Mouse (Mus musculus) CH12.LX (cell line): Measurements from ENCODE around the gene Elovl3. TPM values are rescaled to one million over a fixed set of nuclear protein-coding genes. Genes with fewer than 3 reads are reported as not detected.

ENCODE experiments used
- DNase-seq: peaks from one replicate; pipeline ENCODE4 v3.0.0-alpha.2; 2013; ENCODE audit errors: extremely low read depth
- H3K27ac ChIP-seq: 2 replicates; pipeline ENCODE4 v1.5.1; 2012; ENCODE audit warnings: low read depth, mild to moderate bottlenecking, control low read depth, moderate library complexity; ENCODE audit not compliant: insufficient read depth
- H3K27me3 ChIP-seq: replicated peaks from 2 replicates; pipeline ENCODE3; 2012; ENCODE audit warnings: inconsistent platforms
- H3K36me3 ChIP-seq, 2 experiments: replicated peaks in 1 of 2; 2 replicates each; pipeline versions ENCODE3 to v1.6.1; 2012; ENCODE audit warnings: inconsistent platforms in 1 of 2, low read length in 1 of 2, mild to moderate bottlenecking in 1 of 2, mixed read lengths in 1 of 2, moderate library complexity in 1 of 2; ENCODE audit not compliant: control insufficient read depth in 1 of 2, insufficient read depth in 1 of 2
- H3K4me1 ChIP-seq, 2 experiments: 2 replicates each; pipeline ENCODE4 v1.6.1; 2012; ENCODE audit warnings: inconsistent platforms in 1 of 2, moderate library complexity in 1 of 2; ENCODE audit not compliant: insufficient read depth in 2 of 2, control insufficient read depth in 1 of 2
- H3K4me2 ChIP-seq: 2 replicates; pipeline ENCODE4 v1.6.1; 2012; ENCODE audit warnings: low read depth, mild to moderate bottlenecking, control low read depth; ENCODE audit not compliant: poor library complexity, insufficient read depth, severe bottlenecking
- H3K4me3 ChIP-seq, 3 experiments: fragments of 150-350 bp in 1 of 3; sonication (generic) in 1 of 3; replicated peaks in 1 of 3; 2 replicates each; pipeline versions ENCODE3 to v1.5.1; 2011 to 2012; ENCODE audit warnings: low read depth in 2 of 3, low read length in 2 of 3, mild to moderate bottlenecking in 2 of 3, moderate library complexity in 2 of 3, control low read depth in 1 of 3, improper control_type of control experiment in 1 of 3, inconsistent platforms in 1 of 3, mixed read lengths in 1 of 3; ENCODE audit not compliant: poor library complexity in 1 of 3
- H3K79me2 ChIP-seq: replicated peaks from 2 replicates; pipeline ENCODE4 v1.6.1; 2012; ENCODE audit warnings: mild to moderate bottlenecking, moderate library complexity; ENCODE audit not compliant: control insufficient read depth, poor library complexity, insufficient read depth, severe bottlenecking; ENCODE audit errors: extremely low read depth
- H3K9ac ChIP-seq: 2 replicates; pipeline ENCODE4 v1.6.1; 2012; ENCODE audit warnings: low read depth, mild to moderate bottlenecking, control low read depth, moderate library complexity; ENCODE audit not compliant: insufficient read depth
- H3K9me3 ChIP-seq: replicated peaks from 2 replicates; pipeline ENCODE3; 2012; ENCODE audit warnings: low read length, inconsistent platforms, mixed read lengths
- BHLHE40 ChIP-seq: IDR thresholded peaks from 2 replicates; pipeline ENCODE4 v1.6.1; 2011; ENCODE audit warnings: mild to moderate bottlenecking, low read depth, low read length, improper control_type of control experiment
- CHD2 ChIP-seq: IDR thresholded peaks from 2 replicates; pipeline ENCODE4 v1.6.1; 2011; ENCODE audit warnings: low read length, improper control_type of control experiment
- CTCF ChIP-seq, 2 experiments: IDR thresholded peaks in 1 of 2; conservative IDR thresholded peaks in 1 of 2; 2 replicates each; pipeline ENCODE4 v1.5.1; 2011 to 2012; ENCODE audit warnings: low read depth in 2 of 2, low read length in 2 of 2, improper control_type of control experiment in 1 of 2, inconsistent platforms in 1 of 2, mild to moderate bottlenecking in 1 of 2, moderate library complexity in 1 of 2
- E2F4 ChIP-seq: IDR thresholded peaks from 2 replicates; pipeline ENCODE4 v1.6.1; 2011; ENCODE audit warnings: low read depth, low read length, improper control_type of control experiment; ENCODE audit not compliant: insufficient replicate concordance
- ELF1 ChIP-seq: IDR thresholded peaks from 2 replicates; pipeline ENCODE4 v1.6.1; 2014; ENCODE audit warnings: low read depth, mild to moderate bottlenecking, inconsistent platforms, low read length, improper control_type of control experiment
- EP300 ChIP-seq: IDR thresholded peaks from 2 replicates; pipeline ENCODE4 v1.6.1; 2011; ENCODE audit warnings: low read length, improper control_type of control experiment
- ETS1 ChIP-seq: conservative IDR thresholded peaks from 2 replicates; pipeline ENCODE4 v1.6.1; 2012; ENCODE audit warnings: low read depth, mild to moderate bottlenecking, inconsistent platforms, low read length, improper control_type of control experiment, moderate library complexity
- GABPA ChIP-seq: IDR thresholded peaks from 2 replicates; pipeline ENCODE4 v1.6.1; 2012; ENCODE audit warnings: low read depth, low read length, improper control_type of control experiment, inconsistent platforms; ENCODE audit not compliant: insufficient replicate concordance
- HCFC1 ChIP-seq: IDR thresholded peaks from 2 replicates; pipeline ENCODE4 v1.6.1; 2012; ENCODE audit warnings: low read depth, mild to moderate bottlenecking, inconsistent platforms, low read length, improper control_type of control experiment
- IRF4 ChIP-seq: IDR thresholded peaks from 2 replicates; pipeline ENCODE4 v1.6.1; 2014; ENCODE audit warnings: low read depth, mild to moderate bottlenecking, inconsistent platforms, low read length, improper control_type of control experiment
- JUN ChIP-seq: IDR thresholded peaks from 2 replicates; pipeline ENCODE4 v1.6.1; 2011; ENCODE audit warnings: low read depth, mild to moderate bottlenecking, low read length, improper control_type of control experiment, moderate library complexity; ENCODE audit not compliant: insufficient read depth
- JUND ChIP-seq: conservative IDR thresholded peaks from 2 replicates; pipeline ENCODE4 v1.6.1; 2011; ENCODE audit warnings: low read depth, low read length, improper control_type of control experiment
- KAT2A ChIP-seq: IDR thresholded peaks from 2 replicates; pipeline ENCODE4 v1.6.1; 2012; ENCODE audit warnings: low read length, improper control_type of control experiment, inconsistent platforms; ENCODE audit not compliant: insufficient replicate concordance
- MAFK ChIP-seq: IDR thresholded peaks from 2 replicates; pipeline ENCODE4 v1.6.1; 2011; ENCODE audit warnings: low read length, improper control_type of control experiment; ENCODE audit not compliant: insufficient replicate concordance
- MAX ChIP-seq: IDR thresholded peaks from 2 replicates; pipeline ENCODE4 v1.6.1; 2011; ENCODE audit warnings: low read length, improper control_type of control experiment
- MAZ ChIP-seq: IDR thresholded peaks from 2 replicates; pipeline ENCODE4 v1.6.1; 2012; ENCODE audit warnings: low read depth, mild to moderate bottlenecking, inconsistent platforms, low read length, improper control_type of control experiment, moderate library complexity
- MEF2A ChIP-seq: IDR thresholded peaks from 2 replicates; pipeline ENCODE4 v1.6.1; 2014; ENCODE audit warnings: low read depth, mild to moderate bottlenecking, inconsistent platforms, low read length, improper control_type of control experiment, borderline replicate concordance
- MXI1 ChIP-seq: IDR thresholded peaks from 2 replicates; pipeline ENCODE4 v1.6.1; 2011; ENCODE audit warnings: mild to moderate bottlenecking, low read depth, low read length, improper control_type of control experiment
- MYC ChIP-seq: IDR thresholded peaks from 2 replicates; pipeline ENCODE4 v1.6.1; 2011; ENCODE audit warnings: low read depth, mild to moderate bottlenecking, improper control_type of control experiment, low read length
- NELFE ChIP-seq: IDR thresholded peaks from 2 replicates; pipeline ENCODE4 v1.6.1; 2011; ENCODE audit warnings: low read depth, low read length, improper control_type of control experiment
- NRF1 ChIP-seq: IDR thresholded peaks from 2 replicates; pipeline ENCODE4 v1.6.1; 2014; ENCODE audit warnings: low read depth, mild to moderate bottlenecking, inconsistent platforms, low read length, improper control_type of control experiment, moderate library complexity
- PAX5 ChIP-seq: IDR thresholded peaks from 2 replicates; pipeline ENCODE4 v1.6.1; 2012; ENCODE audit warnings: low read length, inconsistent platforms, mixed read lengths
- POLR2A ChIP-seq: IDR thresholded peaks from 2 replicates; pipeline ENCODE4 v1.6.1; 2011; ENCODE audit warnings: low read depth, mild to moderate bottlenecking, improper control_type of control experiment, low read length
- POLR2AphosphoS2 ChIP-seq: IDR thresholded peaks from 2 replicates; pipeline ENCODE4 v1.6.1; 2011; ENCODE audit warnings: low read depth, low read length, improper control_type of control experiment
- RAD21 ChIP-seq: IDR thresholded peaks from 2 replicates; pipeline ENCODE4 v1.6.1; 2011; ENCODE audit warnings: low read depth, mild to moderate bottlenecking, low read length, improper control_type of control experiment, moderate library complexity
- SIN3A ChIP-seq: IDR thresholded peaks from 2 replicates; pipeline ENCODE4 v1.6.1; 2012; ENCODE audit warnings: low read length, improper control_type of control experiment, inconsistent platforms
- SMC3 ChIP-seq: IDR thresholded peaks from 2 replicates; pipeline ENCODE4 v1.6.1; 2011; ENCODE audit warnings: low read depth, low read length, improper control_type of control experiment
- TBP ChIP-seq: conservative IDR thresholded peaks from 2 replicates; pipeline ENCODE4 v1.6.1; 2011; ENCODE audit warnings: low read depth, low read length, improper control_type of control experiment
- TCF12 ChIP-seq: IDR thresholded peaks from 2 replicates; pipeline ENCODE4 v1.6.1; 2014; ENCODE audit warnings: low read depth, mild to moderate bottlenecking, inconsistent platforms, low read length, improper control_type of control experiment
- UBTF ChIP-seq: IDR thresholded peaks from 2 replicates; pipeline ENCODE4 v1.6.1; 2012; ENCODE audit warnings: low read depth, mild to moderate bottlenecking, inconsistent platforms, low read length, improper control_type of control experiment, moderate library complexity
- USF1 ChIP-seq: IDR thresholded peaks from 2 replicates; pipeline ENCODE4 v1.6.1; 2014; ENCODE audit warnings: low read depth, mild to moderate bottlenecking, inconsistent platforms, low read length, improper control_type of control experiment
- USF2 ChIP-seq: conservative IDR thresholded peaks from 2 replicates; pipeline ENCODE4 v1.6.1; 2011; ENCODE audit warnings: low read depth, low read length, improper control_type of control experiment
- ZC3H11A ChIP-seq: IDR thresholded peaks from 2 replicates; pipeline ENCODE4 v1.6.1; 2012; ENCODE audit warnings: low read depth, mild to moderate bottlenecking, inconsistent platforms, low read length, improper control_type of control experiment
- ZKSCAN1 ChIP-seq: IDR thresholded peaks from 2 replicates; pipeline ENCODE4 v1.6.1; 2012; ENCODE audit warnings: low read depth, inconsistent platforms, low read length, improper control_type of control experiment, borderline replicate concordance
- ZMIZ1 ChIP-seq: IDR thresholded peaks from 2 replicates; pipeline ENCODE4 v1.6.1; 2012; ENCODE audit warnings: low read depth, mild to moderate bottlenecking, inconsistent platforms, low read length, improper control_type of control experiment
- ZNF384 ChIP-seq: IDR thresholded peaks from 2 replicates; pipeline ENCODE4 v1.6.1; 2012; ENCODE audit warnings: low read depth, low read length, improper control_type of control experiment, inconsistent platforms
- dilution Hi-C: fragments of 300-500 bp; cut with MboI; formaldehyde crosslinking; loops from 2 replicates; pipeline ENCODE4 v1.14.3; 2020; ENCODE audit warnings: low sequenced_read_pairs; ENCODE audit not compliant: extremely low pct_unique_long_range_greater_than_20kb, extremely low pct_ligation_motif_present
- in situ Hi-C: fragments of 300-500 bp; cut with MboI; formaldehyde crosslinking; loops from 3 replicates; pipeline ENCODE4 v1.14.3; 2019; ENCODE audit warnings: low sequenced_read_pairs, low pct_ligation_motif_present, low pct_unique_long_range_greater_than_20kb, mixed read lengths
- polyA plus RNA-seq: library from polyadenylated mRNA; unstranded; fragments of >175 nt; gene quantifications from 2 replicates; pipeline ENCODE4 v1.2.1, GENCODE M21; 2012; ENCODE audit warnings: low read depth; ENCODE audit not compliant: insufficient read length
- total RNA-seq, 2 experiments: library from RNA; depleted of rRNA; stranded (reverse); fragments of 300-350 nt in 1 of 2; fragments of >200 nt in 1 of 2; gene quantifications; 2 replicates each; pipeline ENCODE4 v1.2.3; 2012 to 2014

Elovl3 gene
- total and polyA plus RNA-seq, 3 experiments = not detected

GRCm38 (mm10) chr19:46152127-46152803 is 20.6 kb downstream of the Elovl3 start, which contains the start of gene Gbf1:
Gene Gbf1, plus strand, starts transcription at chr19:46152509.
- TF ChIP-seq IRF4 (no peak), NRF1 (peak; percentile 48; the same call in 1 of the 2 replicates), BHLHE40 (no peak), JUN (no peak), PAX5 (no peak), TCF12 (peak; percentile 42; the same call in 1 of the 2 replicates), USF2 (no peak), ELF1 (peak; percentile 67), POLR2AphosphoS2 (no peak), GABPA (no peak), MAZ (no peak), JUND (peak; percentile 54; the same call in 1 of the 2 replicates), CTCF (conservative IDR thresholded peaks at IDR 0.05 in 1 of 2, IDR thresholded peaks at IDR 0.05 in 1 of 2; ENCODE audit: low read depth in 2 of 2, low read length in 2 of 2) (no peak), E2F4 (no peak), ZC3H11A (no peak), SIN3A (peak; percentile 63), EP300 (no peak), MAFK (no peak), RAD21 (no peak), ZMIZ1 (no peak), KAT2A (0 out of 2 replicates have a peak, but pooled peaks have one; percentile 68), NELFE (peak; percentile 73), CHD2 (peak; percentile 97), USF1 (no peak), POLR2A (peak; percentile 85), MEF2A (no peak), HCFC1 (peak; percentile 80), ETS1 (no peak), MYC (no peak), TBP (0 out of 2 replicates have a peak, but pooled peaks have one; percentile 62), MXI1 (no peak; the same call in 1 of the 2 replicates), ZNF384 (no peak; the same call in 1 of the 2 replicates), ZKSCAN1 (no peak), UBTF (no peak), SMC3 (no peak), MAX (peak; percentile 27; the same call in 1 of the 2 replicates)
- Histone ChIP-seq H3K27me3 (peaks cover 37% of the 10 kb centered on the region), H3K79me2 (peaks cover 27% of the 10 kb centered on the region), H3K36me3 (peaks cover 0 to 15% of the 10 kb centered on the region in 2 experiments), H3K4me2 (peak within 1 kb of the TSS; percentile 98), H3K4me3 (peak within 1 kb of the TSS; percentile 68 to 89 (median 76)), H3K4me1 (peaks cover 10 to 38% of the 10 kb centered on the region in 2 experiments), H3K9ac (peak within 1 kb of the TSS; percentile 94), H3K27ac (no peak within 1 kb of the TSS), H3K9me3 (peaks cover 3% of the 10 kb centered on the region)
- dilution Hi-C loops = no loop called here
- peak; percentile 99 for DNase-seq
- in situ Hi-C loops = no loop called here
